Mouse (Mus musculus): ENCODE data around the gene Map3k19. TPM values are rescaled to one million over a fixed set of nuclear protein-coding genes. Genes with fewer than 3 reads are reported as not detected.

The Map3k19 gene
- polyA plus RNA-seq, 1 experiment = not detected

DNA sequence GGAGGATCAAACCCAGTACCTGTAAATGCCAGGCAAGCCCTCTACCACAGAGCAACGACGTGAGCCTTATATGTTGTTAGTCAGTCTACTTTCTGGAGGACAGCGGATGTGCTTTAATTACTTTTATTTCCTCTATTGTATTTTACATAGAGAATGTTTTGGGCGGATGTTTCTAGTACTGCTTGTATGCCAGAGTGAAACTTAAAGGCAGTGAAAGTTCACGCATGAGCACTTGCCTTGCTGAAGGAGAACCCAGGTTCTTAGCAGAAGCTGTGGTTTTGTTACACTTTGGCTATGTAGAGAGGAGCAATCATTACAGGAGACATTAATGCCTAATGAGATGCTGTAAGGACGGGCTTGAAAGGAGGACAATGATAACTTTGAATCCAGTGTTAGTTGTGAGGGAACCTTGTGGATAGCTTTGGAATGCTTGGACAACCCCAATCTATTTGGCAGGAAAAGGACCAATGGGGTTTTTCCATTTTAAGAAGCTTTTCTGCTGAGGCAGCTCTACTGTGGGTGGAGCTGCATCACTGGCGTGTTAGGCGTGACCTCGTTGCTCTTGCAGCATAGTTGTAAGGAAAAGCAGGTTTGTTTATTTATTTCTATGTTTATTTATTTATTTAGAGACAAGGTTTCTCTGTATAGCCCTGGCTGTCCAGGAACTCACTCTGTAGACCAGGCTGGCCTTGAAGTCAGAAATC lies 4.3 kb upstream of the Map3k19 start:
- no peaks in the 10 kb centered on the region for H3K36me3 ChIP-seq (ENCODE audit: control insufficient read depth)
- TF ChIP-seq TAL1 (IDR thresholded peaks at IDR 0.05; ENCODE audit: low read length) (no peak), GATA1 (IDR thresholded peaks at IDR 0.05; ENCODE audit: low read length) (no peak)
- no peaks in the 10 kb centered on the region for H3K4me1 ChIP-seq (ENCODE audit: control insufficient read depth)
- no peaks in the 10 kb centered on the region for H3K9me3 ChIP-seq (ENCODE audit: control insufficient read depth, low read length)
- H3K27me3 ChIP-seq (ENCODE audit: control insufficient read depth) = no peaks in the 10 kb centered on the region
- H3K4me3 ChIP-seq (replicated peaks) = no peak overlapping the region

- peaks cover 4% of the 10 kb centered on the region for H3K4me1 ChIP-seq (ENCODE audit: control insufficient read depth)
- H3K4me3 ChIP-seq (replicated peaks) = no peak overlapping the region
- H3K27me3 ChIP-seq (ENCODE audit: control insufficient read depth) = no peaks in the 10 kb centered on the region
- no peak for TF ChIP-seq TAL1 (IDR thresholded peaks at IDR 0.05; ENCODE audit: low read length)
- TF ChIP-seq GATA1 (IDR thresholded peaks at IDR 0.05; ENCODE audit: low read length) = no peak
- peaks cover 5% of the 10 kb centered on the region for H3K9me3 ChIP-seq (ENCODE audit: control insufficient read depth, low read length)
- no peaks in the 10 kb centered on the region for H3K36me3 ChIP-seq (ENCODE audit: control insufficient read depth)
These were observed 4.7 kb downstream of the Map3k19 start for GRCm38 (mm10) chr1:127850075-127850610.

DNA sequence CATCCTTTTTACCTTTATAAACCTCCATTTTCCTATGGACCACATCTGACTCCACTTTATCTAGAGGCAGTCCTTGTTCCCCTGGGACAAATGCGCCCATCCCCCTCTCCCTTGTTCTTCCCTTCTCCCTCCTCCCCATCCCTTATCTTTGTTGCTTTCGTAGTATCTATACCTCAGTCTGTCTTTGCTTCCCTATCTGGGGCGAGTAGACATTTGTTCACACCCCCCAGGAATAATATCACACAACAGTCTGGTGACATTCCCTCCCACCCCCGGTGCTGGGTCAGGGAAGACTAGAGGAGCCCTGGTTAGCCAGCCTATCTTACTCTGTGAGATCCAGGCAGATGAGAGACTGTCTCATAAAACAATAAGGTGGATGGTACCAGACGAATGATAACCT lies 9.4 kb downstream of the Map3k19 start:
- Histone ChIP-seq H3K36me3 (ENCODE audit: control insufficient read depth) (no peaks in the 10 kb centered on the region), H3K9me3 (ENCODE audit: control insufficient read depth, low read length) (no peaks in the 10 kb centered on the region), H3K27me3 (ENCODE audit: control insufficient read depth) (no peaks in the 10 kb centered on the region), H3K4me3 (replicated peaks) (no peak overlapping the region), H3K4me1 (ENCODE audit: control insufficient read depth) (peaks cover 4% of the 10 kb centered on the region)
- no peak for TF ChIP-seq GATA1 (IDR thresholded peaks at IDR 0.05; ENCODE audit: low read length)
- no peak for TF ChIP-seq TAL1 (IDR thresholded peaks at IDR 0.05; ENCODE audit: low read length)

DNA sequence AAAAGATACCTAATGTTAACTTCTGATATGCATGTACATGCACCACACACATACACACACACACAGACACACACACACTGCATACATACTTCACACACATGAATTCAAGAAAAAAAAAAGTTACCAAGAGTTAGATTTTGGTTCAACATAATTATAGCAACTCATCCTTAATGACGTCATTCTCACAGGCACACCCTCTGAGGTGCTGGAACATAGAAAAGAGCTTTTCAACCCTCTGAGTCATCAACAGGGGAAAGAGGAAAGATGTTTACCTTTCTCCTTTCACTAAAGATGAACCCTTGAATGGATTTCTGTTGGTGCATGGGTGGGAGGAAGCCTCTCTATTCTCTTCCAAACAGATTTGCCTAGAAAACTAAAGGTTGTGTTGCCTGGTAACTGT lies 16.2 kb downstream of the Map3k19 start:
- TF ChIP-seq TAL1 (IDR thresholded peaks at IDR 0.05; ENCODE audit: low read length) = no peak
- no peak for TF ChIP-seq GATA1 (IDR thresholded peaks at IDR 0.05; ENCODE audit: low read length)
- Histone ChIP-seq H3K27me3 (ENCODE audit: control insufficient read depth) (no peaks in the 10 kb centered on the region), H3K4me1 (ENCODE audit: control insufficient read depth) (peaks cover 5% of the 10 kb centered on the region), H3K9me3 (ENCODE audit: control insufficient read depth, low read length) (no peaks in the 10 kb centered on the region), H3K4me3 (replicated peaks) (no peak overlapping the region), H3K36me3 (ENCODE audit: control insufficient read depth) (no peaks in the 10 kb centered on the region)

DNA sequence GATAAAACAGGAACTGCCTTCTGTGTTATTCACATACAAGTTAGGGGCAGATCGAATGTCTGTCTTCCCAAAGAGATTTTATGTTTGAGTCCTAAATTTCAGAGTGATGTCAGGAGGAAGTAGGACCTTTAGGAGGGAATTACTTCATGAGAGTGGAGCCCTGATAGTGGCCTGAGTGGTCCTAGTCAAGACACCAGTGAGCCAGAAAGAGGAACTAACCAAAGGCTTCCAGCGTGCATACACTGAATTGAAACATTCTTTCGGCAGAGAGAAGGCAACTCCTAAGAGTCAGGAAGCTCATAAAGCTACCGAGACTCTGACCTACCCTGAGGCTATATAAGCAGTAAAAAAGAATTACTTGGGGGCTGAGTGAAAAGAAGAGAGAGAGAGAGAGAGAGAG lies 18.2 kb downstream of the Map3k19 start:
- Histone ChIP-seq H3K27me3 (ENCODE audit: control insufficient read depth) (no peaks in the 10 kb centered on the region), H3K9me3 (ENCODE audit: control insufficient read depth, low read length) (no peaks in the 10 kb centered on the region), H3K4me3 (replicated peaks) (no peak overlapping the region), H3K4me1 (ENCODE audit: control insufficient read depth) (peaks cover 6% of the 10 kb centered on the region), H3K36me3 (ENCODE audit: control insufficient read depth) (no peaks in the 10 kb centered on the region)
- TF ChIP-seq GATA1 (IDR thresholded peaks at IDR 0.05; ENCODE audit: low read length) (no peak), TAL1 (IDR thresholded peaks at IDR 0.05; ENCODE audit: low read length) (no peak)

GRCm38 (mm10) chr1:127834202-127834601 lies 20.6 kb downstream of the Map3k19 start:
- no peak overlapping the region for H3K4me3 ChIP-seq (replicated peaks)
- H3K4me1 ChIP-seq (ENCODE audit: control insufficient read depth) = peaks cover 6% of the 10 kb centered on the region

DNA sequence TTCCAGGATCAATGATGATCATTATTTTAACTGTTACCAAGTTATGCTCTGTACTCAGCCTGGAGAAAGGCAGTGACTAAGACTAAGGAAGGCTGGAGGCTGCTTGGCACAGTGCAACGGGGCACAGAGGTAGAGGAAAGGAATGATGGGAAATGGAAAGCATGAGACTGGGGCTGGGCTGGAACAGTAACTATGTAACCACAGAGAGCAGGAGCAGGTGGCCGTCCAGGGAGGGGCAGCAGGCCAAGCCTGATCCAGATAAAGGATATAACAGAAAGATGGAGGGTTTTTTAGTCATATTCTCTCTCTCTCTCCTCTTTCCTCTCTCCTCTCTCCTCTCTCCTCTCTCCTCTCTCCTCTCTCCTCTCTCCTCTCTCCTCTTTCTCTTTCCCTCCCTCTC lies 21.1 kb downstream of the Map3k19 start:
- Histone ChIP-seq H3K27me3 (ENCODE audit: control insufficient read depth) (no peaks in the 10 kb centered on the region), H3K36me3 (ENCODE audit: control insufficient read depth) (no peaks in the 10 kb centered on the region), H3K4me1 (ENCODE audit: control insufficient read depth) (peaks cover 6% of the 10 kb centered on the region), H3K9me3 (ENCODE audit: control insufficient read depth, low read length) (no peaks in the 10 kb centered on the region), H3K4me3 (replicated peaks) (no peak overlapping the region)
- TF ChIP-seq GATA1 (IDR thresholded peaks at IDR 0.05; ENCODE audit: low read length) = no peak
- no peak for TF ChIP-seq TAL1 (IDR thresholded peaks at IDR 0.05; ENCODE audit: low read length)

More at GRCm38 (mm10) chr1:127834202-127834601, 20.6 kb downstream of the Map3k19 start:
- TF ChIP-seq TAL1 (IDR thresholded peaks at IDR 0.05; ENCODE audit: low read length) = no peak
- no peak for TF ChIP-seq GATA1 (IDR thresholded peaks at IDR 0.05; ENCODE audit: low read length)
- H3K36me3 ChIP-seq (ENCODE audit: control insufficient read depth) = no peaks in the 10 kb centered on the region
- no peaks in the 10 kb centered on the region for H3K27me3 ChIP-seq (ENCODE audit: control insufficient read depth)
- H3K9me3 ChIP-seq (ENCODE audit: control insufficient read depth, low read length) = no peaks in the 10 kb centered on the region

DNA sequence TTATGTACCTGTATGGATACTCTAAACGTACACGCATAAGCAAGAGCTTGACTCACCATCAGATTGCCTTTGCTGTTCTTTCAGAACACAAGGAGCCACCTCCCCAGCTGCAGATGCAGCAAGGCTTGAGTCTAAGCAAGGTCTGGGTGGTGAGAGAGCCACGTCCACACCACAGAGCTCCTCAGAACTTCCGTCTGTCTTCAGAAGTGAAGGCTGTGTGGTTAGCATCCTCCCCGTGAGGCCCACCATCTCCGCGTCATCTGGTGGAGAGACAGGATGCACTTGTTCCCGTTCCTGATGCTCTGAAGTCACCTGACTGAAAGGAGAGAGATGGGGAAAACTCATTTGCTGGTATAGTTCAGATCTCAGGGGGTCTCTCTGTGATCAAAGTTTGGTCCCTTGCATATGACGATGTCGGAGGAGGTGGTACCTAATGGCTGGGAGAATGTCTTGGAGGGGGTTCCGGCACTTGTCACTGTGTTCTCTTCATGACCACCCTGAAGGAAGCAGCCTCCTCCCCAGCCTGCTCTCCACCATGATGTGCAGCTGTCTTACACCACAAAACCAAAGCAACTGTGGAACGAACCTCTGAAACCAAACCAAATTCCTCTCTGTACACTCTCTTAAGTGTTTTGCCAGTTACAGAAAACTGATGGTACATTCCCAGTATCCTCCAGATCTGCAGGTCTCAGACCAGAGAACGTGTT lies 24.5 kb downstream of the Map3k19 start:
- H3K36me3 ChIP-seq (ENCODE audit: control insufficient read depth) = no peaks in the 10 kb centered on the region
- peaks cover 8% of the 10 kb centered on the region for H3K4me1 ChIP-seq (ENCODE audit: control insufficient read depth)
- H3K27me3 ChIP-seq (ENCODE audit: control insufficient read depth) = no peaks in the 10 kb centered on the region
- no peak overlapping the region for H3K4me3 ChIP-seq (replicated peaks)
- no peaks in the 10 kb centered on the region for H3K9me3 ChIP-seq (ENCODE audit: control insufficient read depth, low read length)
- TF ChIP-seq TAL1 (IDR thresholded peaks at IDR 0.05; ENCODE audit: low read length) (no peak), GATA1 (IDR thresholded peaks at IDR 0.05; ENCODE audit: low read length) (no peak)

DNA sequence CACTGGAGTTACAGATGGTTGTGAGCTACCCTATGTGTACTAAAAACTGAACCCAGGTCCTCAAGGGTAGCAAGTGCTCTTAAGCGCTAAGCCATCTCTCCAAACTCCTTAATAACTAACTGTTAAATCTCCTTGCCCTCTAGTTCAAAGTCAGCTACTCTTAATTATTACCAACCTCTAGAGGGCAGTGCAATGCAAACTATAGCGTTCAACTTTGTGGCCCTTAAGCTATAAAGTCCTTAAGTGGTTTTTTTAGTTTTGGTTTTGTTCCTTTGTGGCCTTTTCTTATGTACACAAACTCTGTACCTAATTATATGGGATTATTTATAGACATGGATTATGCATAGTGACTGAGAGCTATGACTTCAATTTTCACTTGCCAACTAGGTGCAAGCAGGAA lies 27.5 kb downstream of the Map3k19 start:
- Histone ChIP-seq H3K36me3 (ENCODE audit: control insufficient read depth) (no peaks in the 10 kb centered on the region), H3K4me1 (ENCODE audit: control insufficient read depth) (peaks cover 2% of the 10 kb centered on the region), H3K9me3 (ENCODE audit: control insufficient read depth, low read length) (no peaks in the 10 kb centered on the region), H3K4me3 (replicated peaks) (no peak overlapping the region), H3K27me3 (ENCODE audit: control insufficient read depth) (no peaks in the 10 kb centered on the region)
- no peak for TF ChIP-seq TAL1 (IDR thresholded peaks at IDR 0.05; ENCODE audit: low read length)
- TF ChIP-seq GATA1 (IDR thresholded peaks at IDR 0.05; ENCODE audit: low read length) = no peak

All from erythroblast, embryonic 14.5 days (primary cell).